Mouse (Mus musculus) adrenal gland, postnatal 4 days (tissue): ENCODE data around the gene Hc. TPM values are rescaled to one million over a fixed set of nuclear protein-coding genes. Genes with fewer than 3 reads are reported as not detected.

Experiments used
- DNase-seq, 2 experiments: peaks; one replicate each; pipeline ENCODE4 v3.0.0; 2021 to 2022; ENCODE audit warnings: low spot score in 2 of 2, mixed read lengths in 2 of 2
- total RNA-seq, 2 experiments: library from RNA; stranded (reverse); gene quantifications; 2 replicates each; pipeline ENCODE4 v1.2.3; 2021

Hc gene
- total RNA-seq, 2 experiments from 2014 or later = 1.2 to 35.5 TPM

DNA sequence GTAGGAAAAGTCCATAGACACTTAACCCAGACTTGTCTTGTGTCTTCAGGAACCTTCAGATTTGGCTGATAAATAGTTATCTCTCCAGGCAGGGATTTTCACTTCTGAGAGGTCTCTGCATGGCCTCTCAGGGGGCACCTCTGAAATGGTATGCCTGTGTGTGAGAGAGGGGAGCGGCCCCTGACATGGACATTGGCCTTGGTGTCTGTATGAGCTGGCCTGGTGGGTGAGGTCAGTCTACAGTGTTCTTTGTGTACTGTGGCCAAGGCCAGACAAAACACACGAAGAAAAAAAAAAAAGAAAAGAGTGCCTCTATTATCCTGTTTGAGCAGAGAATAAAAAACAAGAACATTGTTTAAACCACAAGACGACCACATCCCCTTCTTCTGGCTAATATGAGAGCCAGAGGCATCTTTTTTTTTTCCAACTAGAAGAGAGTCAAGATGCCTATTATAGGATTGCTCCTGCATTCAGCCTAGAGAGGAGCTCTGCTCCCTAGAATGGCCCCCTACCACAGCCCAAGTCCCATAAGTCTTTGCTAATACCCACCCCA lies 81.7 kb downstream of the Hc start:
- DNase-seq = no peak

GRCm38 (mm10) chr2:34978226-34978625 lies 83.0 kb downstream of the Hc start:
- no peak for DNase-seq

DNA sequence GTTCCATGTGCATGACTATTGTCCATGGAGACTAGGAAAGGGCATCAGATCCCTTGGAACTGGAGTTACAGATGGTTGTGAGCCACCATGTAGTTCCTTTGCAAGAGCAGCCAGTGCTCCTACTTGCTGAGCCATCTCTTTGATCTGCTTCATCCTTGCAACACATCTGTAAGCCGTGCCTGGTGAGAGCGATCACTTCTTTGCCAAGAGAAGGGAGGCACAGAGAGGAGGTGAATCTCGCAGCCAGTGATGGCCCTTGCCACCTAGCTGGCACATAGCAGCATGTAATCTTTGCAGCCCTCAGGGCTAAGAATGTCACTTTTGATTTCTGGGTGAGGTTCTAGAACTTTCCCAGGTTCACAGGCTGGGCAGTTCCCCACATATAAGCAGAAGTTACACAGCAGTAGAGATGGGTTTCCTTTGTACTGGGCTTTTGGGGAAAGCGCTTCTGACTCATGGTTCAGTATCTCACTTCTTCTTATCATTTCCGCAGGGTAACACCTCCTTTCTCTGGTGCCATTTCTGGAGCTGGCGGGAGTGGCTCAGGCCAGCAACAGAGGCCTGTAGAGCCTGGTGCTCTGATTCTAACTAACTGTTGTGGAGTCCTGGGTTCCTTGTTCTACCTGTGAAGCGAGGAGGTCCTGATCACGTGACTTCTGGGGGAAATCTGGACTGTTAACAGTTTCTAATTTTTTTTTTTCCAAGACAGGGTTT lies 84.1 kb downstream of the Hc start:
- no peak for DNase-seq

DNA sequence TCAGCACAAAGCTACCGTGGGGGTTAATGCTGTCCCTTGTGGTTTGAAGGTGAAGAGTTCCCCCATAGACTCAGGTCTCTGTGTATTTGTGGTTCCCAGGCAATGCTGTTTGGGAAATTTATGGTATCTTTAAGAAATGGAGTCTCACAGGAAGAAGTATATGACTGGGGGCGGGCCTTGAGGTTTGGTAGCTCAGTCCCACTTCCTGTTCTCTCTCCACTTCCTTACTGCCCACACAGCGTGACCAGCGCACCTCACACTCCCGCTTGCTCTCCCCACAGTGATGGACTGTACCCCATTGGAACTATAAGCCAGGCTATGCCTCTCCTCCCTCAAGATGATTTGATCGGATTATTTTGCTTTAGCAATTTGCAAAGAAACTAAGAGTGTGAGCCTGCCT lies 84.8 kb downstream of the Hc start:
- DNase-seq = no peak

DNA sequence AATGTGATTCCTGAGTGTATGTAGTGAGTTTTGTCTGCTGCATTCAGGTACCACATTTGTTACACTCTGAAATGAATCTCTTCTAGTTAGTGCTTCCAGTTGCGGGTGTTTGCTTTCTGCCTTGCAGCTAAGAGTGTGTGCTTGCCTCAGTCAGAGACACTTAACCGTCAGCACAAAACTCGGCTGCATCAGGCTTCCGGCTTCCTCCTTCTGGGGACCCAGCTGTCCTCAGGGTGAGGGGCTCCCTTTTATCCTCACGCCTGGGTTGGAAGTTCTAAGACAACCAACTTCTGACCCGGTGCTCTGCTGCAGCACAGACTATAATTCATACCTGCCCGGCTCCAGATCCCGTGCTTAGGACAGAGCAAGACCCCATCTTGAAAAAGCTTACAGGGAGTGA lies 88.2 kb downstream of the Hc start:
- DNase-seq = no peak

GRCm38 (mm10) chr2:34971080-34971888 lies 90.0 kb downstream of the Hc start:
- DNase-seq = no peak

DNA sequence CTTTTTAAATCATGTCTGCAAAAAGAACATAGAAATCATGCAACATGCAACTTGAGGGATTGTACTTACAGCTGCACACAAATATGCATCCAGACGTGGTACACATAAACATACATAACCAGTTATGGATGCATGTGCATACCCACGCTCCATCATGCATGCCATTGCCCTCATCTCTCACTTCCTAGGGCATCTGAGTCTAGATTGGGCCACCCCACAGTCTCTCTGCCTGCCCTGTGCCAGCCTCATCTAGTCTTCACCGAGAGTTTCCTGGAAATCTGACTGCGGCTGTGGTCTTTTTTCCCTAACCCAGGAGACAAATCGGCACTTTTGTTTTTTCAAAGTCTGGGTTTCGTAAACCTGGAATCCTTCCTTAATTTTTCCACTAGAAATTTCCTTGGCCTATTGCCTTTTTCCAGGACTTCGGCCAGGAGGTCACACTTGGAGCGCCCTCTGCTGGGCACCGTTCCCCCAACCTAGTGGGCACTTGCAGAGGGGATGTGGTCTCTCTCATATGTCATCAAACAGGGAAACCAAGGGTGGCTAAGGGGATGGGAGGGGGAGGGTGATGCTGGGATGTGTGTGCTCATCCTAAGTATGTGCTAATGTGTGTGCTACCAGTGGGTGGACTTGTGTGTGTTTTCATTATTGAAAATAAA lies 91.0 kb downstream of the Hc start:
- peak; percentile 52 to 57 for DNase-seq

GRCm38 (mm10) chr2:34969166-34969565 lies 92.1 kb downstream of the Hc start:
- DNase-seq = no peak

- DNase-seq = no peak
Observed at GRCm38 (mm10) chr2:34966243-34966934, 94.8 kb downstream of the Hc start.

DNA sequence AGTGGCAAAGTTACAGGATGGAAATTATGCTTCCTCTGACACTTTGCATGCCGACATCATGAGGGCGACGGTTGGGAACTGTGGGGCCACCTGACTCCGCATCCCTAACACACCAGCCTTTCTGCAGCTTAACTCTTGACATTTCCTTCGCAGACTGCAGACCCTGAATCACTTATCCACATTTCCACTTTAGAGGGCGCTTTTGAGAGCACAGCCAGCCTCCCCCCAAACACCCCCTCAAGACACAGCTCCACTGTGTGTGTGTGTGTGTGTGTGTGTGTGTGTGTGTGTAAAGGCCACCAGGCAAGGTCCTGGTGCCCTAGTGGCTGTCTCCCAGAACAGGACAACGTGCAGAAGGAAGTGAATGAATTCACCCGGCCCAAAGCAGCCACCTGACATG lies 95.4 kb downstream of the Hc start:
- no peak for DNase-seq

DNA sequence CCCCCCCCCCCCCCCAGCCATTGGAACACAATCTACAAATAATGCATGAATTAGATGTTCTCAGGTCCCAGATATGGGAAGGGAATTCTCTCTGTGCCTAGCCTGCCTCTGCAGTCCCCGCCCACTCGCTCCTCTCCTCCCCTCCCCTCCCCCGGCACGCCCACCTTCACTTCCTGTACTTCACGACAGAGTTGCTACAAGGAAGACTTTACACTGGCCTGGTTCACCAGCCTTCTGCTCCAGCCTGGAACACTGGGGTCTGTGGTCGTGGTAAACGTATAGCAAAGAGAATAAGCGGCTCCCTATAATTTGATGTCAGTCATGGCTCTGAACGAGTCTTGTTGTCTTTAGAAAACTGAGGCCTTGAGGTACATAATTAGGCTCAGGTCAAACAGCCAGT lies 95.9 kb downstream of the Hc start:
- no peak for DNase-seq

DNA sequence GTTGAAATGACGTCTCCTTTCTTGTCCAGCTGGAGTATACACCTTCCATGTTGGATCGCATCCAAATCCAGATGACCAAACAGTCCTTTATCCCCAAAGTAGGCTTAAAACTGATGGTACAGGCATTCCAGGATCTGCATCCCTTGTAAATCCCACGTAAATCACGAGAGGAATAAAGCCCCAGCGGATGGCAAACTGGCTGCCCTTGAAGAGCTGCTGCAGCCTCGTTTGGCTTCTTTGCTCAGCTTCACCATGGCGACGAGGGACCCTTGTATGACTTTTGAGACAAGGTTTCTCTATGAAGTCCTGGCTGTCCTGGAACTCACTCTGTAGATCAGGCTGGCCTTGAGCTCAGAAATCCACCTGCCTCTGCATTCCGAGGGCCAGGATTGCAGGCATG lies 96.6 kb downstream of the Hc start:
- no peak for DNase-seq

DNA sequence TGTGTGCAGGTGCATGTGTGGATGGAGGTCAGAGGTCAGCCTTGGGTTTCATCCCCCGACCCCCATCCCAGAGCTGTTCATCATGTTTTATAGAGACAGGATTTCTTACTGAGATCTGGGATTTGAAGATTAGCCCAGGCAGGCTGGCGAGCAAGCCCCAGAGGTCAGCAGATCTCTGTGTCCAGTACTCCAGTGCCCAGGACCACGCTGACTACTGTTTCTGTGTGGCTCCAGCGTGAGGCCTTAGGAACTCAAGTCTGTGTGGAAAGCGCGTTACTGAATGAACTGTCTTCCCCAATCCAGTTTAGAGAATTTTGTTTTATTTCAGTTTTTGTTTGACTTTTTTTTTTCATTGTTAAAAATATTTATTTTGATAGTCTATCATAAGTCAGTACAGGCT lies 97.0 kb downstream of the Hc start:
- DNase-seq = no peak

DNA sequence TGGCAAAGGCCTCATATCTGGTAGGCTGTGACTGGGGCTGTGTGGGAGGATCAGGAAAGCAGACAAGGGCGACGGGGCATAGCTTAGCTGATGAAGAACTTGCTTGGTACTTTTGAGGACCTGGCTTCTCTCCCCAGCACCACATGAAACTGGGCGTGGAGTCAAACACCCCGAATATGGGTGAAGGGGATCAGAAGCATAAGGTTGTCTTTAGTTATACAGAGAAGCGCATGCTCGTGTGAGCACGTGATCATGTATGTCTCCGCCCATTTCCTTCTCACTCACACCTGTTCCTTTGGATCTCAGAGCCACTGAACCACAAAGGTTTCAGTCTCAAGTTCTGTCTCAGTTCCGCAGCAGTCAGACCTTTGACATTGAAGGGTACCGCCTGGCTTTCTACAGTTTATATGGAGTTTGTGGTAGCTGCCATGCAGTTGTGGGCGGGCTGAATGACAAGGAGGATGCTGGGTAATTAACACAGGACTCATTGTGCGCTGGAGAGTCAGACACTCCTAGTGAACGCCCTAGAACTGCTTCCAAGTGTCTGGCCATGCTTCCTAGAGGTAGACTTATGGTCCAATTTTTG lies 97.8 kb downstream of the Hc start:
- DNase-seq = no peak

DNA sequence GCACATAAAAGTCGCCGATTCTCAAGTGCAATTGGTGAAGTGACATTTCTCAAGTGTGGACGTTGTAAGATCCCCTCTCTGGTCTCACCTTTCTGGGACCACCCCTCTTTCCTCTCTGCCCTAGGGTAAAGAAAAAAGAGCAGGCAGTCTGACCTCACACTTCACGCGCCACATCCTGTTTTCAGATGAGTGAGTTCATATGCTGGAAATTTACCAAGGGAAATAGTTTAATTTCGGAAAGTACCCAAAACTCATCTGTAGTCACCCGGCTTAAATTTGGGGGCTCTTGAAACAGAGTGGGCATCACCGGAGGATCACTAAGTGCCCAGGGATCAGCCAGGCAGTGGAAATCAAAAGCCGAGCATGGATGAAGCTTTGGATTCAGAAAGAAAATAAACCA lies 98.3 kb downstream of the Hc start:
- DNase-seq = no peak

GRCm38 (mm10) chr2:34962211-34962610 lies 99.0 kb downstream of the Hc start:
- no peak for DNase-seq

GRCm38 (mm10) chr2:34961481-34962036 lies 99.7 kb downstream of the Hc start, which contains the start of gene Traf1:
Gene Traf1 (minus strand): TSS chr2:34961772.
- no peak for DNase-seq

DNA sequence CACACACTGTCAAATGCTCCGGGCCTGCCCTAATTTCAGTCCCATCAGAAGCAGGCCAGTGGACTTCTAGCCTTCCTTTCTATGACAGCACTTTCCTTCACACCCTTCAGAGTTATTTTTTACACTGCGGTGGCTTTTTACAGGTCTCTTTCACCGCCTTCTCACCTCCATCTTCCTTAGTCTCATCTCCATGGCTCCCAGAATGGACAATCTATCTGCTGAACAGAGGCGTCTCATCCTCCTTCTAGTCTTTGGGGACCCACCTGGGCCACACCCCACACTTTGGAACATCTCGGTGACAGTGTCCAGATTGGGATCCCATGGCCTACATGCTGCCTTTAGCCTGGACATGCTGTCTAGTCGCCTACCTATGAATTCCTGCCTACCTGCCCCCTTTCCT lies 100.3 kb downstream of the Hc start:
- DNase-seq = no peak

- no peak for DNase-seq
Observed at GRCm38 (mm10) chr2:34960466-34960865, 100.8 kb downstream of the Hc start.

DNA sequence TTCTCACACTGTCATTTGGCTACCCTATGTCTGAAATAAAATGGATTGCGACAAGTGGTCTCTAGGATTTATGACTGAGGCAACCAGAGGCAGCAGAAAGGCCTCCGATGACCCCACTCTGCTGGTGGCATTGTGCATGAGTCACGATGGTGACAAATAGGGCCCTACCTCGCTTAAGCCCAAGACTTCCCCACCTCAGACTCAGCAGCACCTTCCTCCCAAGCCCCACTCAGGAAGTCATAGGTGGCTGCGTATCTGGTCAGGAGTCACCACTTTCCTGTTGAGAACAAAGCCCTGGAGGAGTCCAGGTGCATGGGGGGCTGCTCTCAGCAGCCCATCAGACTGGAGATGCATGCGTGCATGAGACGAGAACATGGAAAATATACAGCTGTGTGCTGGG lies 102.7 kb downstream of the Hc start:
- DNase-seq = no peak

GRCm38 (mm10) chr2:34958036-34958435 lies 103.2 kb downstream of the Hc start:
- no peak for DNase-seq
